Mouse (Mus musculus): ENCODE measurements around the gene Pex11a.

Pex11a gene

GRCm38 (mm10) chr7:79738913-79739312 is 4.0 kb downstream of the Pex11a start:
- no peak for DNase-seq (ENCODE audit: low read depth, low spot score)

GRCm38 (mm10) chr7:79736511-79736910 is 6.4 kb downstream of the Pex11a start:
- DNase-seq (ENCODE audit: low read depth, low spot score): no peak

- no peak for DNase-seq (ENCODE audit: low read depth, low spot score)
Measured at GRCm38 (mm10) chr7:79734563-79734962, 8.4 kb downstream of the Pex11a start.

GRCm38 (mm10) chr7:79732622-79733021 is 10.3 kb downstream of the Pex11a start, which contains the start of gene Plin1:
Gene Plin1 (minus strand): TSS chr7:79732903.
- DNase-seq (ENCODE audit: low read depth, low spot score): no peak

- DNase-seq (ENCODE audit: low read depth, low spot score): no peak
Measured at GRCm38 (mm10) chr7:79731438-79731837, 11.5 kb downstream of the Pex11a start.

GRCm38 (mm10) chr7:79729743-79730370 is 13.1 kb downstream of the Pex11a start:
- no peak for DNase-seq (ENCODE audit: low read depth, low spot score)

- DNase-seq (ENCODE audit: low read depth, low spot score): peak; percentile 79
Measured at GRCm38 (mm10) chr7:79729169-79729568, 13.8 kb downstream of the Pex11a start.

GRCm38 (mm10) chr7:79728219-79728618 is 14.7 kb downstream of the Pex11a start:
- peak; percentile 65 for DNase-seq (ENCODE audit: low read depth, low spot score)

GRCm38 (mm10) chr7:79727091-79727490 is 15.8 kb downstream of the Pex11a start:
- DNase-seq (ENCODE audit: low read depth, low spot score): peak; percentile 32

GRCm38 (mm10) chr7:79721386-79721977 is 21.4 kb downstream of the Pex11a start:
- DNase-seq (ENCODE audit: low read depth, low spot score): peak; percentile 33

GRCm38 (mm10) chr7:79715187-79715981 is 27.5 kb downstream of the Pex11a start, which contains the start of gene Kif7:
Gene Kif7 (minus strand): TSS chr7:79715720.
- DNase-seq (ENCODE audit: low read depth, low spot score): peak; percentile 88

- no peak for DNase-seq (ENCODE audit: low read depth, low spot score)
Measured at GRCm38 (mm10) chr7:79710831-79711230, 32.1 kb downstream of the Pex11a start.

- peak; percentile 65 for DNase-seq (ENCODE audit: low read depth, low spot score)
Measured at GRCm38 (mm10) chr7:79710130-79710607, 32.8 kb downstream of the Pex11a start.

GRCm38 (mm10) chr7:79705210-79705609 is 37.7 kb downstream of the Pex11a start:
- no peak for DNase-seq (ENCODE audit: low read depth, low spot score)

GRCm38 (mm10) chr7:79702755-79703154 is 40.2 kb downstream of the Pex11a start:
- no peak for DNase-seq (ENCODE audit: low read depth, low spot score)

- DNase-seq (ENCODE audit: low read depth, low spot score): no peak
Measured at GRCm38 (mm10) chr7:79696495-79696894, 46.4 kb downstream of the Pex11a start.

All from forelimb bud, embryonic 11.5 days (tissue).